Mouse (Mus musculus) olfactory bulb, adult 2 months (tissue): ENCODE measurements around the gene Tomm34. TPM values are rescaled to one million over a fixed set of nuclear protein-coding genes. Genes with fewer than 3 reads are reported as not detected.

Experiments
- H3K27ac ChIP-seq: fragments of 200-500 bp; 2 replicates; pipeline ENCODE4 v1.5.1; 2012; ENCODE audit warnings: low read depth, low read length; ENCODE audit not compliant: insufficient read depth
- H3K4me1 ChIP-seq: fragments of 200-500 bp; 2 replicates; pipeline ENCODE4 v1.6.1; 2012; ENCODE audit warnings: low read length; ENCODE audit not compliant: control insufficient read depth, insufficient read depth
- H3K4me3 ChIP-seq: fragments of 200-500 bp; 2 replicates; pipeline ENCODE4 v1.5.1; 2012; ENCODE audit warnings: mild to moderate bottlenecking, low read depth, low read length, moderate library complexity; ENCODE audit not compliant: insufficient read depth
- CTCF ChIP-seq: fragments of 200-500 bp; IDR thresholded peaks from 2 replicates; pipeline ENCODE4 v1.5.1; 2012; ENCODE audit warnings: low read depth, mild to moderate bottlenecking, low read length, moderate library complexity; ENCODE audit not compliant: insufficient read depth
- POLR2A ChIP-seq: fragments of 200-500 bp; IDR thresholded peaks from 2 replicates; pipeline ENCODE4 v1.6.1; 2012; ENCODE audit warnings: mild to moderate bottlenecking, low read depth, low read length, moderate library complexity; ENCODE audit not compliant: insufficient read depth
- WGBS: fragments of 180-500 bp; shearing (Covaris S2); methylation state at CpG from one replicate; pipeline ENCODE4 v1.1.7; 2018; 5-methylcytosine and 5-hydroxymethylcytosine counted together
- polyA plus RNA-seq: library from polyadenylated mRNA; stranded (reverse); fragments of >200 nt; gene quantifications from 2 replicates; pipeline ENCODE4 v1.2.4, GENCODE M21; 2012; ENCODE audit warnings: low replicate concordance; ENCODE audit not compliant: missing spikeins, insufficient read depth, insufficient read length

The Tomm34 gene
- polyA plus RNA-seq, 1 experiment, result not detected

DNA sequence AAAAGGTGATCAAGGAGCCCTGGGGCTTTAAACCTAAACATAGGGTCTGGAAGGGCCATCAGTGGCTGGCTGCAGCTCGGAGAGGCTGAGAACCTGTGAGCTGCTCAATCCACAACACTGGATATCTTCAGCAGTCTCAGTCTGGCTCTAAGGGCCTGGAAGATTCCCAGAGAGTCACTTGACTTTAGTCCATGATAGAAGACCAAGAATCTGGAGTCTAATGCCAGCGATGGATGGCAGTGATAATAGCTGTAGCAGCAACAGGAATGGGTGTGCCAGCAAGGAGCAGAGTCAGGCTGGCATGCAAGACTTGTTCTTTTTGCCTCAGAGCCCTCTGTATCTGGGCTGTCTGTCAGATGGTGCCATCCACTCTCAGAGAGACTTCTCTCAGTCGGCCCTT lies 31.4 kb upstream of the Tomm34 start:
- 80% methylated on average over 3 of the region's 3 CpGs for WGBS
- Histone ChIP-seq H3K4me1 (no peaks in the 10 kb centered on the region), H3K4me3 (no peak overlapping the region), H3K27ac (no peak overlapping the region)
- TF ChIP-seq POLR2A (no peak), CTCF (no peak)

GRCm38 (mm10) chr2:164101936-164102335 lies 31.0 kb upstream of the Tomm34 start:
- Histone ChIP-seq H3K27ac (no peak overlapping the region), H3K4me1 (no peaks in the 10 kb centered on the region), H3K4me3 (no peak overlapping the region)
- WGBS, result 33% methylated on average over 1 of the region's 1 CpGs
- no peak for TF ChIP-seq POLR2A
- no peak for TF ChIP-seq CTCF

DNA sequence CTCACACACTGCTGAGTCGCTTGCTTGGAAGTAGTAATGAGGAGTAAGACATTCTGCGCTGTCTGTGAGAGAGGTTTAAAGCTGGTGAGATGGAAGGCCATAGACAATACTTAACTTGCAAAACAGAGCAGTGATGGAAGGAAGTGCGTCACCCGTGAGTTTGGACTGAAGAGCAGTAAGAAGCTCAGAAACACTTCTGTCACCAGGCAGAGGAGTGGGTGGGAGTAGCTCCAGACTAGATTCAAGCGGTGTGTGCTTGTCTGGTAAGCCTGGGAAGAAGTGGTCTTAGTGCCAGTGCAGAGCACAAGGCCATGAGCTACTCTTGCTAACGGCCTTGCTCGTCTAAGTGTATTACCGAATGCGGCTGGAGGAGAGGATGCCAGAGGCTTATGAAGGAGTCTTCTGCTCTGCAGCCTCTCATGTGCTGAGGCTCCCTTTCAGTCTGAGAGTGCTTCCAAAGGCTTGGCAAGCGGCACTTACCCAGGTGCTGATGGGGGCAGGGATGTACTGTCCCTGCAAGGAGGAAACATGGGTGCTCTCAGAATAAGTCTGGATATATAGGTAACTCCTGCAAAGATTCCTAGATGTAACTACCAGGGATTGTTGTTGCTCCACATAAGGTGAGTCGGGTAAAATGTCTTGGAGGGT lies 27.8 kb upstream of the Tomm34 start:
- no peak for TF ChIP-seq CTCF
- TF ChIP-seq POLR2A, result no peak
- H3K4me3 ChIP-seq, result no peak overlapping the region
- 88% methylated on average over 11 of the region's 11 CpGs for WGBS
- no peak overlapping the region for H3K27ac ChIP-seq
- no peaks in the 10 kb centered on the region for H3K4me1 ChIP-seq

DNA sequence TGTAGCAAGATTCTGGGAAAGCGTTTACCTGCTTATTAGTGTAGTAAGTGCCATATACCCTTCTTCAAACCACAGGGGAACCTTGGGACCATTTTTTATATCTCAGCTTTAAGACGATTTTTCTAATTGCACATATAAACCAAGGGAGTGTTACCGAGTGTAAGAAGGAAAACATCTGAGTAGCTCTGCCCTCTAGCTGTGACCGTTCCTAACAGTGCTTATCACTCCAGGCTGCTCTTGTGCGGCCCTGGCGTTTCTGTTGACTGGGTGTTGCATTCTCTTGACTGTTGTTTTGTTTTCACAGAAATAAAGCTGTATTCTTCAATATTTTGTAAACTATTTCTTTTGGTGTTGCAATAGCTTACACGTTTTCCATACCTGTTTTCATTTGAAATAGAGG lies 23.2 kb upstream of the Tomm34 start:
- Histone ChIP-seq H3K4me3 (no peak overlapping the region), H3K27ac (no peak overlapping the region), H3K4me1 (no peaks in the 10 kb centered on the region)
- 70% methylated on average over 7 of the region's 7 CpGs for WGBS
- no peak for TF ChIP-seq CTCF
- TF ChIP-seq POLR2A, result no peak

DNA sequence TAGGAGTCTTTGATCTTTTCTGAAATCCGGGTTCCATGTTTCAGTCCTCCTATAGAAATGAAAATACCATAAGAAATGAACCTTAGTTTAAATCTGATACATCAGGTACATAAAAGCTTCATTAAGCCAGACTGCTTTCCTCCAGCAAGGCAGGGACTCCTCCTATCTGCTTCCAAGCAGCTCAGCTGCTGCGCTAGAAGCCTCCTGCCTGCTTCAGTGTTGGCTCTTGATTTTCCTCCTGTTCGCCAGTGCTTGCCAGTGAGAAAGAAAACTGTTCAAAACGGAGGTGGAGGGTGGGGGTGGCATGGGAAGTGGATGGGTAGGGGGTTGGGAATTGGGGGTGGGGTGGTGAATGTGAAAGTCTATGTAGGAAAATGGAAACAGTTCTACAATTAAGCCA lies 18.5 kb upstream of the Tomm34 start:
- WGBS, result 75% methylated on average over 4 of the region's 4 CpGs
- H3K4me1 ChIP-seq, result no peaks in the 10 kb centered on the region
- TF ChIP-seq CTCF, result no peak
- no peak for TF ChIP-seq POLR2A
- no peak overlapping the region for H3K27ac ChIP-seq
- H3K4me3 ChIP-seq, result no peak overlapping the region

DNA sequence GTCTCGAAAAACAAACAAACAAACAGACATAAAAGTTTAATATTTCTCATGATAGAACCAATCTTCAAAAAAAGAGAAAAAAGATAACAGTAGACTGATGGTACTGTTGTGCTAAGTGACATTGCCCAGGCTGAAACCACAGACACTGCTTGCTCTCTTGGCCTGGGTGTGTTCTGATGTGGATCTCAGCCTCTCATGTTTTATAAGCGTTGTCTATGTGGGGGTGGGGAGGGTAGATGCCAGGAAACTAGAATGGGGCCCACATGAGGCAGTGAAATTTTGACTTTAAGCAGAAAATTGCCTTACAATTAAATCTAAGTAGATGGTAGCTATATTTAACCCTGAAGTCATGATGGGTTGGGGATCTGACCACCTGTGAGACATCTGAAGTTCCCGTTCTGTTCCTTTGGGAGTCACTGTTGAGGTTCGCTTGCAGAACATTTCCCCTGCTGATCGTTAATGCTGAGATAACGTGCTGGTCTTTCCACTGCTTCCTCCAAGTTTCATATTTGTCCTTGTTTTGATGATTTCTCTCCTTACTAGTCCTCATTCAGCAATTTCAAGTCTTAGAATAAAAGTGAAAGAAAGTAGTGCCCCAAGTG lies 16.5 kb upstream of the Tomm34 start:
- no peak for TF ChIP-seq POLR2A
- TF ChIP-seq CTCF, result no peak
- 83% methylated on average over 6 of the region's 6 CpGs for WGBS
- Histone ChIP-seq H3K27ac (no peak overlapping the region), H3K4me3 (no peak overlapping the region), H3K4me1 (no peaks in the 10 kb centered on the region)

DNA sequence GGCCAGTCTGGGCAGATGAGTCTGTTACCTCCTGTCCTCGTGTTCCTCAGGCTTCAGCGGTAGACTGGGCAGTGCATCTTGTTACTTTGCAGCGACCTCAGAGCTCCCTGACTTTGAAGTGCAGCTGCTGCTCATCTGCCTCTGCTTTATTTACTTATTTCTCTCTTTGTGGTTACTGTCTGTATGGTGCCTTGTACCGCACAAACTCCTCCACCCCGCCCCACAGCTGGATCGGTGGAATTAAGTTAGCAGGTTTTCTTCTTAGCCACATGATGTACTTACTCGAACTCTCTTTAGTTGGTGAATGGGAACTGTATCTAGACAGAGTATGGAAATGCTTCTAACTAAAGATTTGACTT lies 13.4 kb upstream of the Tomm34 start:
- TF ChIP-seq POLR2A, result no peak
- no peak for TF ChIP-seq CTCF
- 92% methylated on average over 7 of the region's 7 CpGs for WGBS
- no peaks in the 10 kb centered on the region for H3K4me1 ChIP-seq

DNA sequence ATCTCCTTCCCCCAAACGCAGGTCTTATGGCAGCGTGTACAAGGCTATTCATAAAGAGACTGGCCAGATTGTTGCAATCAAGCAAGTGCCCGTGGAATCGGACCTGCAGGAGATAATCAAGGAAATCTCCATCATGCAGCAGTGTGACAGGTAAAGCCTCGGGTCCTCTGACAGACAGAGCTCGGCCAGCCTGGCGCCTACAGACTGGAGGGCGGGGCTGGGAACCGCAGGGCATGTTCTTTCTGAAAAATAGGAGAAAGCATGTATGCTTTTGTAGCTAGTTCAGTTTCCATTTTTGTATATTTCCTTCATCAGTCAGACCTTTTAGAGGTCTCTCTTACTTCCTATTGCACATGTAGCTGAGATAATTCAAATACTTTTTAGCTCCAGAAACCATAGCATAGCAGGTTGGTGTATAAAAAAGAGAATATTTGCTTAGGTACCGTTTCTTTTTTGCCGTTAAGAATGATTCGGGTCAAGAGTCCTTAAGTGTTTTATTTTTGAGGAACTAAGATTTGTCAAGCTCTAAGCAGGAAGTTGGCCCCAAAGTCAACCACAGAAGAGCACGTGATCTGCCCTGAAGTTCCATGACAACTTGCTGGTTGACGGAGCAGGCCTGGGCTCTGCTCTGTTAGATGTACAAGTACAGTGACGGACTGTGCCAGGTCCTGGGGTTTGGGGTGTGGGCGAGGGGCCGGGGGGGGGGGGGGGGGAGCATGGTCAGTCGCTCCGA lies 12.8 kb upstream of the Tomm34 start:
- no peaks in the 10 kb centered on the region for H3K4me1 ChIP-seq
- no peak overlapping the region for H3K4me3 ChIP-seq
- WGBS, result 89% methylated on average over 19 of the region's 19 CpGs
- TF ChIP-seq POLR2A (no peak), CTCF (no peak)
- no peak overlapping the region; the same call in 1 of the 2 replicates for H3K27ac ChIP-seq

More for the DNA sequence above, 13.4 kb upstream of the Tomm34 start:
- Histone ChIP-seq H3K27ac (no peak overlapping the region), H3K4me3 (no peak overlapping the region)

GRCm38 (mm10) chr2:164082175-164082574 lies 11.2 kb upstream of the Tomm34 start:
- Histone ChIP-seq H3K4me3 (no peak overlapping the region), H3K4me1 (no peaks in the 10 kb centered on the region), H3K27ac (no peak overlapping the region)
- WGBS, result 95% methylated on average over 10 of the region's 10 CpGs
- TF ChIP-seq CTCF (no peak), POLR2A (no peak)

GRCm38 (mm10) chr2:164081577-164081976 lies 10.6 kb upstream of the Tomm34 start:
- Histone ChIP-seq H3K27ac (no peak overlapping the region), H3K4me3 (no peak overlapping the region), H3K4me1 (no peaks in the 10 kb centered on the region)
- TF ChIP-seq CTCF (no peak), POLR2A (no peak)
- WGBS, result 95% methylated on average over 10 of the region's 10 CpGs
